Mouse (Mus musculus) megakaryocyte progenitor cell, adult 5-6 weeks (primary cell): Measurements from ENCODE around the gene Gm20683. TPM values are rescaled to one million over a fixed set of nuclear protein-coding genes. Genes with fewer than 3 reads are reported as not detected.

Source experiments
- ATAC-seq: replicated peaks from 2 replicates; pipeline ENCODE4 v1.8.0; 2016; ENCODE audit warnings: mild to moderate bottlenecking, moderate TSS enrichment, inconsistent platforms; ENCODE audit not compliant: poor library complexity
- total RNA-seq, 2 experiments: library from RNA; stranded (forward) in 1 of 2; stranded (reverse) in 1 of 2; fragments of 157-497, 149-512 nt in 1 of 2; fragments of 200-1000 nt in 1 of 2; gene quantifications; 2 replicates each; pipeline versions ENCODE4 v1.2.3 to v1.2.4; 2015 to 2017

The Gm20683 gene
- total RNA-seq, 2 experiments from 2014 or later = 0.17 to 0.54 TPM

GRCm38 (mm10) chr17:25842509-25842908, 946 bp upstream of the Gm20683 start:
- ATAC-seq = no peak

- no peak for ATAC-seq
Measured at GRCm38 (mm10) chr17:25840519-25840918, 1.0 kb downstream of the Gm20683 start.

GRCm38 (mm10) chr17:25839455-25840235, 1.9 kb downstream of the Gm20683 start:
- ATAC-seq = no peak

GRCm38 (mm10) chr17:25838904-25839303, 2.7 kb downstream of the Gm20683 start:
- no peak for ATAC-seq

- ATAC-seq = no peak
Measured at GRCm38 (mm10) chr17:25837533-25837932, 4.0 kb downstream of the Gm20683 start.

- peak; percentile 48 for ATAC-seq
Measured at GRCm38 (mm10) chr17:25837076-25837410, 4.5 kb downstream of the Gm20683 start, which contains the start of gene Rhbdl1. Rhbdl1 (minus strand) TSS chr17:25837295.

- ATAC-seq = no peak
Measured at GRCm38 (mm10) chr17:25836397-25837075, 5.0 kb downstream of the Gm20683 start.

- no peak for ATAC-seq
Measured at GRCm38 (mm10) chr17:25835816-25836215, 5.7 kb downstream of the Gm20683 start.

- no peak for ATAC-seq
Measured at GRCm38 (mm10) chr17:25835301-25835700, 6.3 kb downstream of the Gm20683 start.

GRCm38 (mm10) chr17:25834595-25835222, 6.9 kb downstream of the Gm20683 start:
- ATAC-seq = no peak

- ATAC-seq = no peak
Measured at GRCm38 (mm10) chr17:25833961-25834594, 7.5 kb downstream of the Gm20683 start.

GRCm38 (mm10) chr17:25833291-25833663, 8.3 kb downstream of the Gm20683 start, which contains the start of gene Stub1:
Stub1 (minus strand) TSS chr17:25833404.
- peak; percentile 38 for ATAC-seq

- peak; percentile 71 for ATAC-seq
Measured at GRCm38 (mm10) chr17:25832436-25833290, 8.9 kb downstream of the Gm20683 start.

GRCm38 (mm10) chr17:25831451-25832281, 9.9 kb downstream of the Gm20683 start:
- ATAC-seq = no peak

GRCm38 (mm10) chr17:25830806-25831431, 10.6 kb downstream of the Gm20683 start:
- no peak for ATAC-seq

- ATAC-seq = no peak
Measured at GRCm38 (mm10) chr17:25830200-25830753, 11.3 kb downstream of the Gm20683 start.

GRCm38 (mm10) chr17:25829558-25830017, 12.0 kb downstream of the Gm20683 start:
- ATAC-seq = no peak

GRCm38 (mm10) chr17:25828712-25829557, 12.6 kb downstream of the Gm20683 start, which contains the start of gene Jmjd8:
Jmjd8 (plus strand) TSS chr17:25828867.
- peak; percentile 56 for ATAC-seq
